Mouse (Mus musculus) megakaryocyte, embryonic 14.5 days (primary cell): ENCODE measurements around the gene Hsd3b7.

Experiments
- FLI1 ChIP-seq: IDR thresholded peaks from 2 replicates; pipeline ENCODE4 v1.6.1; 2012; ENCODE audit warnings: low read length, inconsistent platforms, mixed read lengths
- GATA1 ChIP-seq: IDR thresholded peaks from 3 replicates; pipeline ENCODE4 v1.6.1; 2012; ENCODE audit warnings: mixed read lengths, low read length, inconsistent platforms, borderline replicate concordance

- no peak for TF ChIP-seq GATA1
- no peak for TF ChIP-seq FLI1
Measured at GRCm38 (mm10) chr7:127800435-127801009, at the start of gene Hsd3b7.
